Mouse (Mus musculus) neural tube, embryonic 11.5 days (tissue): ENCODE measurements around the gene Pik3ip1. TPM values are rescaled to one million over a fixed set of nuclear protein-coding genes. Genes with fewer than 3 reads are reported as not detected.

Source experiments
- ATAC-seq: fragments of 200-750 bp; cut with Nextera tagmentation; 2 replicates; pipeline ENCODE4 v1.8.0; 2017; ENCODE audit warnings: moderate number of reproducible peaks, mild to moderate bottlenecking, moderate TSS enrichment, moderate library complexity; ENCODE audit not compliant: insufficient read depth, low FRiP score, low TSS enrichment
- DNase-seq: peaks from one replicate; pipeline ENCODE4 v3.0.0-alpha.2; 2015; ENCODE audit warnings: low spot score
- H3K27ac ChIP-seq: fragments of 300-500 bp; sonication (generic); 2 replicates; pipeline ENCODE4 v1.5.1; 2014; ENCODE audit warnings: low read depth, mild to moderate bottlenecking, low read length
- H3K27me3 ChIP-seq: fragments of 300-500 bp; sonication (generic); 2 replicates; pipeline ENCODE4 v1.6.1; 2014; ENCODE audit warnings: mild to moderate bottlenecking, low read length, mixed read lengths; ENCODE audit not compliant: control insufficient read depth, insufficient read depth
- H3K36me3 ChIP-seq: fragments of 300-500 bp; sonication (generic); 2 replicates; pipeline ENCODE4 v1.6.1; 2014; ENCODE audit warnings: mild to moderate bottlenecking, low read length, moderate library complexity, mixed read lengths; ENCODE audit not compliant: control insufficient read depth, insufficient read depth
- H3K4me1 ChIP-seq: fragments of 300-500 bp; sonication (generic); 2 replicates; pipeline ENCODE4 v1.6.1; 2014; ENCODE audit warnings: low read length, mixed read lengths; ENCODE audit not compliant: control insufficient read depth, insufficient read depth
- H3K4me2 ChIP-seq: fragments of 300-500 bp; sonication (generic); 2 replicates; pipeline ENCODE4 v1.6.1; 2014; ENCODE audit warnings: low read depth, mild to moderate bottlenecking, moderate library complexity
- H3K4me3 ChIP-seq: fragments of 300-500 bp; sonication (generic); 2 replicates; pipeline ENCODE4 v1.5.1; 2014; ENCODE audit warnings: low read depth, low read length
- H3K9ac ChIP-seq: fragments of 300-500 bp; sonication (generic); 2 replicates; pipeline ENCODE4 v1.6.1; 2014; ENCODE audit warnings: mild to moderate bottlenecking, low read length
- H3K9me3 ChIP-seq: fragments of 300-500 bp; sonication (generic); 2 replicates; pipeline ENCODE4 v1.6.1; 2016; ENCODE audit warnings: low read length; ENCODE audit not compliant: control insufficient read depth
- whole genome bisulfite sequencing: fragments of 180-500 bp; shearing (Covaris S2); extraction: QIAGEN DNeasy Blood & Tissue Kit; methylation state at CpG from one replicate; pipeline ENCODE4 v1.1.7; 2014; 5-methylcytosine and 5-hydroxymethylcytosine counted together
- polyA plus RNA-seq: library from polyadenylated mRNA; unstranded; fragments of >200 nt; fragmentation: Nextera tagmentation; extraction: Ambion mirVana; gene quantifications from 2 replicates; pipeline ENCODE4 v1.2.1, GENCODE M21; 2014

Gene Pik3ip1
- polyA plus RNA-seq, 1 experiment from 2014 or later, result 15.7 TPM

DNA sequence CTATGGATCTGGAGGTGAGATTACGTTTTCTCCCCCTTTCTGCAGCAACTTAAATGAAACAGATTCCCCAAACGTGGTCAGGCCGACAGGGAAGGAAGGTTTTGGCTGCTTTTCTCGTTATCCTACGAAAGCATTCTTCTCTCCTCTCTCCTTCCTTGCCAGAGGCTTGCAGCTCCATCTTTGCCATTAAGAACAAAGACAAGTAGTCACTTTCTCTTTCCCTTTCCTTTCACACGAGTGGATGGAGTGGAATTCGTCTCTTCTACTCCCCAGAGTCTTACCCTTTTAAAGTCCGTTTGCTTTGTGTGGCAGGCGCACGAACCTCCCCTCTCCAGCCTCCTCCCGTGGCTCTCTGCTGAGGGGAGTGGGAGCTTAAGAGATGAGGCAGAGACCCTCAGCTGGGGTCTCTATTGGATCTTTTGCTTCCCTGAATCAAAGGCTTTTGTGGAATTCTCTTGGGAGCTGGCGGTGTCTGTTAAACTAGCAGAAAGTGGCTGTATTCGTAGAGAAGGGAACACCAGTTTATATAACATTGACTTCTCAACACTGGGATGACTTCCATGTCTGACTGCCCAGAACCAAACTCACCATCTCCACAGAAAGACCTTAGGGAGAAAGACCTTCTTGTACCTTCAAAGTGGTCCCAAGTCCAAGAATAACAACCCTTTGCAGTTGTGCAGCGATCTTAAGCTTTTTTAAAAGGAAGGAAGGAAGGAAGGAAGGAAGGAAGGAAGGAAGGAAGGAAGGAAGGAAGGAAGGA lies 970 bp downstream of the Pik3ip1 start:
- H3K36me3 ChIP-seq, result no peaks in the 10 kb centered on the region
- peak overlapping the region; percentile 60 for H3K9ac ChIP-seq
- peak overlapping the region; percentile 38 for H3K4me3 ChIP-seq
- H3K4me1 ChIP-seq, result no peaks in the 10 kb centered on the region; the same call in 1 of the 2 replicates
- H3K9me3 ChIP-seq, result no peaks in the 10 kb centered on the region
- ATAC-seq, result no peak
- WGBS, result 2% methylated on average over 14 of the region's 14 CpGs
- no peak overlapping the region for H3K27ac ChIP-seq
- peak overlapping the region; percentile 92 for H3K4me2 ChIP-seq
- H3K27me3 ChIP-seq, result no peaks in the 10 kb centered on the region
- peak; percentile 36 for DNase-seq

DNA sequence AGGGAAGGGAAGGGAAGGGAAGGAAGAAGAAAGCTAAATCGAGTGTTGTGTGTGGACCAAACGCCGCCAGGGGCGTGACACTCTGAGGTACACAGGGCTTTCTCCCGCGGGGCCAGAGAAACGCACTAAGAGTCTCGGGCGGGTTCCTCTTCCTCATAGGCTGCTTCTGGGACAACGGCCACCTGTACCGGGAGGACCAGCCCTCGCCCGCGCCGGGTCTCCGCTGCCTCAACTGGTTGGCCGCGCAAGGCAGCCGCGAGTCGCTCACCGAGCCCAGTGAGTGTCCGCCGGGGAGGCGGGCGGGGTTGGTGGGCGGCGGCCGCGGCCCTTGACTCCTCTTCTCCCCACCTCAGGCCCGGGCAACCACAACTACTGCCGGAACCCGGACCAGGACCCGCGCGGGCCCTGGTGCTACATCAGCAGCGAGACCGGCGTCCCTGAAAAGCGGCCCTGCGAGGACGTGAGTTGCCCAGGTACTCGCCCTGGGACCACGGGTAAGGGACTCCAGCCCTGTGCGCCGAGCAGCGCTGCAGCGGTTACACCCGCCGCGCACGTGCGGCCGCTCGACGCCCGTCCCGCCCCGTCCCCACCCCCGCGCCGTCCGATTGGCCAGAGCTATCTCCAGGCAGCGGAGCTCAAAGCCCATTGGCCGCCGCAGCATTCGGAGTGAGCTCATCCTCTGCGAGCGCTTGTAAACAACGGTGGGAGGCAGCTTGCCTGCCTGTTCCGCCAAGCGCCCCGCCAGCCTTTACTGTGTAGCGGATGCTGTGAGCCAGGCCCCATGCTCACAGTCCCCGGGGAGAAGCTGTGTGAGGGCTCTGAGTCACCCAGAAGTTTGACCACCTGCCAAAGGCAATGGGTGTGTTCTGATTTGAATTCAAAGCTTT lies 1.8 kb downstream of the Pik3ip1 start:
- 0 out of 2 replicates have a peak overlapping the region, but pooled peaks have one; percentile 20 for H3K27ac ChIP-seq
- under 1% methylated on average over 70 of the region's 75 CpGs for WGBS
- H3K27me3 ChIP-seq, result no peaks in the 10 kb centered on the region
- H3K9me3 ChIP-seq, result no peaks in the 10 kb centered on the region
- DNase-seq, result peak; percentile 94
- peak overlapping the region; percentile 92 for H3K4me2 ChIP-seq
- peak overlapping the region; percentile 51 for H3K9ac ChIP-seq
- H3K4me3 ChIP-seq, result peak overlapping the region; percentile 38
- H3K36me3 ChIP-seq, result no peaks in the 10 kb centered on the region
- ATAC-seq, result peak; percentile 98
- H3K4me1 ChIP-seq, result no peaks in the 10 kb centered on the region; the same call in 1 of the 2 replicates

DNA sequence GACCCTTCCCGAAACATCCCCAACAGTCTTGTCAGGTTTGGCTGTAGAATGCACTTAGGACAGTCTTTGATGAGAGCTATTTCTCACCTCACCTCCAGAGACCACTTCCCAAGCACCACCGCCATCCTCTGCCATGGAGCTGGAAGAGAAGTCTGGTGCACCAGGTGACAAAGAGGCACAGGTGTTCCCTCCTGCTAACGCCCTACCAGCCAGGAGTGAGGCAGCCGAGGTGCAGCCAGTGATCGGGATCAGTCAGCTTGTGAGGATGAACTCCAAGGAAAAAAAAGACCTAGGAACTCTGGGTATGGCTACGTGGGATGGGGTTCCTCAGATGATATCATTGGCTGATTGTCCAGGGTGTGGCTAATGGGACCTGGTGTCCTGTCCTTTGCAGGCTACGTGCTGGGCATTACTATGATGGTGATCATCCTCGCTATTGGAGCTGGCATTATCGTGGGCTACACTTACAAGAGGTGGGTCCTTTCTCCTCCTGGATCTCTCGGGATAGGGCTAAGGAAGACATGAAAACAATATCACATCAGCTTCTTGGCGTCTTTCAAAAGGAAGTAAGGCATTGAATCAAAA lies 3.0 kb downstream of the Pik3ip1 start:
- H3K27me3 ChIP-seq, result no peaks in the 10 kb centered on the region
- DNase-seq (no peak), ATAC-seq (no peak)
- no peaks in the 10 kb centered on the region for H3K9me3 ChIP-seq
- WGBS, result 87% methylated on average over 11 of the region's 11 CpGs
- peaks cover 8% of the 10 kb centered on the region for H3K4me1 ChIP-seq
- no peaks in the 10 kb centered on the region for H3K36me3 ChIP-seq
- no peak overlapping the region for H3K4me3 ChIP-seq
- H3K27ac ChIP-seq, result no peak overlapping the region
- H3K9ac ChIP-seq, result no peak overlapping the region
- no peak overlapping the region for H3K4me2 ChIP-seq

DNA sequence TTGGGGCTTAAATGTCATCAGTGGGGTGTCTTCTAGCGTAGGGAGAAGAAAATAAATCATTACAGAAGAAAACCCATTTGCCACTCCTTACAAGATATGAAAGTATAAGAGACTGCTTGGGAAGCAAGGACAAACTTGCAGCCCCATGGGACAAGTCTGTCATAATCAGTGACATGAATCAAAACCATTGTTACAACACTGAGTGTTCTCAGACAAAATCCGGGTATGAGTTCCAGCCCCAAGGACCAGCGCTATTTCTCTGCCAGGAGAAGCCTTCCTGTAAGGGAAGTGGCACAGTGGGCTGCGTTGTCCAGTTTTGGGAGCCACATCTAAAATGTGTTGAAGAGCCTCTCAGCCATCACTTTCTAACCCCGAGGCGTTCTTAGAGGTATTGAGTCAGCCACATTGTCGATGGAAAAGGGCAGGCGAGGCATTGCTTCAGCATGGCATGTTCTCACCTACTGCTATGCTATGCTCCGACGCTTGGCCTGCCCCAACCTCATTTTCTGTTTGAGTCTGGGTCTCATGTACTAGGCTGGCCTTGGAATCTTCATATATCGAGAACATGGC lies 4.0 kb downstream of the Pik3ip1 start:
- DNase-seq, result no peak
- Histone ChIP-seq H3K4me1 (peaks cover 8% of the 10 kb centered on the region), H3K4me3 (no peak overlapping the region), H3K27ac (no peak overlapping the region), H3K36me3 (no peaks in the 10 kb centered on the region), H3K4me2 (no peak overlapping the region), H3K9ac (no peak overlapping the region), H3K27me3 (no peaks in the 10 kb centered on the region), H3K9me3 (no peaks in the 10 kb centered on the region)
- WGBS, result 84% methylated on average over 11 of the region's 11 CpGs
- ATAC-seq, result no peak

DNA sequence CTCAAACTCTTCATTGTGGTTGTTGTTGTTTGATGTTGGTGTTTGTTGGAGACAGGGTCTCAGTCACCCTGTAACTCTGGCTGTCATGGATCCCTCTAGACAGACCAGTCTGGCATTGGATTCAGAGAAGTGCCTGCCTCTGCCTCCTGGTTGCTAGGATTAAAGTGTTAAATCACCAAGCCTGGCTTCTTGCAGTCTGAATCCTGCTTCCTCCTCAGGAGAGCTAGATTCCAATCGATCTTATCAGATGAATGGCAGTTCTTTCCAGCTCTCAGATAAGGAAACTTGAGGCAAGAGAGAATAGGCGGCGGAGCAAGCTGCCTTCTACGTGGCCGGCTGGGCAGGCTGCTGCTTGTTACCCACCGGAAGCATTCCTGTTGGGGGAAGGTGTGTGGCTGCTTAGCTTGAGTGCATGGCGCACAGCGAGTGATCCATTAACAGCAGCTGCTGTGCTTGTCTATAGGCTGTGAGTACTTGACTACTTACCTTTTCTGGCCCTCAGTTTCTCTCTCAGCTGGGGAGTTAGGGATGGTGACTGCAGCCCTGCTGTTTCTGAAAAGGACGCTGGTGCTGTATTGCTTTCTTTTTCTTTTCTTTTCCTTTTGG lies 4.6 kb downstream of the Pik3ip1 start:
- H3K27ac ChIP-seq, result no peak overlapping the region
- no peaks in the 10 kb centered on the region for H3K9me3 ChIP-seq
- ATAC-seq, result no peak
- no peak overlapping the region for H3K9ac ChIP-seq
- H3K27me3 ChIP-seq, result no peaks in the 10 kb centered on the region
- H3K4me1 ChIP-seq, result peaks cover 8% of the 10 kb centered on the region
- WGBS, result 38% methylated on average over 9 of the region's 9 CpGs
- H3K4me3 ChIP-seq, result no peak overlapping the region
- H3K36me3 ChIP-seq, result no peaks in the 10 kb centered on the region
- no peak overlapping the region for H3K4me2 ChIP-seq
- DNase-seq, result no peak

DNA sequence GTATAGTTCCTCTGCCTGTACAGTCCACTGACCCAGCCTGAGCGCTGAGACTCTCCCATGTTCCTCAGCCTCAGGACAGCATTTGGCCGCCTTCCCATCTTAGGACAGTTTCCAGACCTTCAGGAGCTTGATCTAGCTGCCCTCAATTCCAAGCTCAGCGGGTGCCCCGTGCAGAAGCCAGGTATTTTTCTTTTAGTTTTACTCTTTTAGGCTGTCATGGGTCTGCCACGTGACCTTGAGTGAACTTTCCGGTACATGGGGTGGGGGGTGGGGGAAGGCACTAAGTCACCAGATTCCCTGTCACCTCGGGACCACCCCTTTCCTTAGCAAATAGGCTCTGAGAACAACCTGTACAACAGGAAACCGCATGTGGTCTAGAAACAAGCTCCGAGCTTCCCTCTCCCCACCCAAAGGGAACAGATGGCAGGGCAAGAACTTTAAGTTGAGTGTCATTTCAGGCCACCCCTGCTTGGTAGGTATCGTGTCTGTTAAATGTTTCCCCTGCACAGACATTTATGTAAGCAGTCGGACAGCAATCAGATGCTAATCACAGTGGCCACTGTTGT lies 5.5 kb downstream of the Pik3ip1 start:
- WGBS, result 52% methylated on average over 11 of the region's 11 CpGs

DNA sequence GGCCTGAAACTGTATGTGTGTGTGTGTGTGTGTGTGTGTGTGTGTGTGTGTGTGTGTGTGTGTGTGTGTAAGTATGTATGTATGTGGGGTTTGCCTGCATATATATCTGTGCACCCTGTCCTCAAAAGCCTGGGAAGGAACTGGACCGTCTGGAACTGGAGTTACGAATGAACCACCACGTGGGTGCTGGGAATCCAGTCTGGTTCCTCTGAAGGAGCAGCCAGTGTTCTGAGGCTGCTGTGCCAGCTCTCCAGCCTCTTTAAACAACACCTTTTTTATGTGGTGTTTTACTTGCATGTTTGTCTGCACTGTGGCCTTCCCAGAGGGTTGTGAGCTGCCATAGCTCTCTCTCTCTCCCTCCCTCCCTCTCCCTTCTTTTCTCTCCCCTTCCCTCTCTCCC lies 6.4 kb downstream of the Pik3ip1 start:
- no peak overlapping the region for H3K4me3 ChIP-seq
- no peak overlapping the region for H3K27ac ChIP-seq
- H3K4me2 ChIP-seq, result no peak overlapping the region
- H3K27me3 ChIP-seq, result no peaks in the 10 kb centered on the region
- H3K9me3 ChIP-seq, result no peaks in the 10 kb centered on the region
- H3K9ac ChIP-seq, result no peak overlapping the region
- 72% methylated on average over 3 of the region's 3 CpGs for WGBS
- H3K4me1 ChIP-seq, result peaks cover 8% of the 10 kb centered on the region
- DNase-seq (no peak), ATAC-seq (no peak)
- no peaks in the 10 kb centered on the region for H3K36me3 ChIP-seq

More for the DNA sequence above, 5.5 kb downstream of the Pik3ip1 start:
- Histone ChIP-seq H3K4me1 (peaks cover 8% of the 10 kb centered on the region), H3K4me3 (no peak overlapping the region), H3K27me3 (no peaks in the 10 kb centered on the region), H3K4me2 (no peak overlapping the region), H3K9me3 (no peaks in the 10 kb centered on the region), H3K9ac (no peak overlapping the region), H3K27ac (no peak overlapping the region), H3K36me3 (no peaks in the 10 kb centered on the region)
- ATAC-seq (no peak), DNase-seq (no peak)
